Mouse (Mus musculus) spleen, postnatal 0 days (tissue): ENCODE data around the gene Igsf1. TPM values are rescaled to one million over a fixed set of nuclear protein-coding genes. Genes with fewer than 3 reads are reported as not detected.

Source experiments
- polyA plus RNA-seq: library from polyadenylated mRNA; unstranded; fragments of >200 nt; fragmentation: Nextera tagmentation; extraction: Ambion mirVana; gene quantifications from 2 replicates; pipeline ENCODE4 v1.2.1, GENCODE M21; 2015

Gene Igsf1
- 0.29 and 0.34 TPM in 2 replicates for polyA plus RNA-seq

DNA sequence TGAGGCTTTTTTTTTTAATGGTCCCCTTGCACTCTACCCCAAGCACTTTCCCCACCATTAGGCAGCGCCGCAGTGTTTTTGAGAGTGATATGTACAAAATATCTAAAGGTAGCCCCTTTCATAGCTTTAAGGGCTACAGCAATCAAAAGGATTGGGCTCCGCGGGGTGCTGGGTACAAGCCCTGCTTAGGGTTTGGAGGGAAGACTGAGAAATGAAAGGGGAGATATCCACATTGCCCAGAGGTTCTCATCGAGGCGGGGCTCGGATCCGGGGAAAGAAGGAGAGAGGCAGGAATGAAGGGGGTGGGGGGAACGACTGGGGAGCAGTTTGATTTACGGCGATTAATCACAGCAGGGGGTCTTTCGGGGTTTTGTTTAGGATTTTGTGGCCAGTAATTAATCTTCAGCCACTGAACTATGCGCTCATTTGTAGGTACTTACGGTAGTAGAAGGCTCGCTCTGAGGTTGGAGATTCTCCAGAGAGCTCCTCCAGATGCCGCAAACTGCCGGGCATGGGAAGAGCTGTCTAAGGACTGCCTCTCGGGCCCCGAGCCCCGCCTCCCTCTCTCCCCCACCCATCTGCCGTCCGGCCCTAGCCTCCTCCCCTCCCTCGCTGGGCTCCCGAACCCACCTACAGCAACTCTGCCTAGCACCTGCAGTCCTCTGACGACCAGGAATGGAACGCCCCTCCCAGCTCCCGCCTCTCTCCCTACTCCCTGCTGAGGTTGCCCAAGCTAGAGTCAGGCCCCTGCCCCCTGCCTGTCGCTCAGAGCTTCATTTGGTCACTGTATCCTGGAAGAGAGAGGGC lies at the start of gene Igsf1:
Igsf1 (minus strand) TSS at position 537 of the 807 bp plus-strand sequence.

DNA sequence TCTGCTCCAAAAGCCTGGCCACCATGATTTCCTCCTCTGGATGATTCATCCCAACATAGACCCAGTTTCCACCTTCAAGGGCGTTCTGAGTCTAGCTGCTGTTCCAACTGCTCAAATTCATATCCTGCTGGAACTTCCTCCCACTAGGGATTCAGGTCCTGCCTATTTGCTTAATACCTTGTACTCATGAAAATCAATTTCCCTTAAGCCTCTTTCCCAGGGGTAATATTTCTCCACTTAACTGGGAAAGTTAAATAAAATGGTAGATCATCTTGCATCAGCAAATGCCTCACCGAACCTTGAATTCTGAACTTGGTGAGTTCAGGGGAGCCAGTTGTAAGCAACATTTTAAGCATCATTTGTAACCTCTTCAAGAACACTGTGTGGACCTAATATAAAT lies 62.6 kb downstream of the Igsf1 start, which contains the start of gene Olfr1321:
Olfr1321 (minus strand) TSS at position 101 of the 400 bp plus-strand sequence.

Other genes starting within 250 kb of the Igsf1 start
- gene Olfr1320, start 125.4 kb downstream of the Igsf1 start, polyA plus RNA-seq = not detected in 2 replicates
- gene Olfr1321, start 62.7 kb downstream of the Igsf1 start, polyA plus RNA-seq = not detected in 2 replicates
- gene Olfr1322, start 93.7 kb upstream of the Igsf1 start, polyA plus RNA-seq = not detected in 2 replicates
- not detected in 2 replicates for gene Olfr1323, start 221.6 kb upstream of the Igsf1 start, polyA plus RNA-seq